Mouse (Mus musculus): Measurements from ENCODE around the gene Zfp74.
"Not testable (repeated sequence)": the region's sequence is repeated elsewhere in the genome, so short reads cannot be mapped to it uniquely, and the experiment has no call there.

Gene Zfp74

DNA sequence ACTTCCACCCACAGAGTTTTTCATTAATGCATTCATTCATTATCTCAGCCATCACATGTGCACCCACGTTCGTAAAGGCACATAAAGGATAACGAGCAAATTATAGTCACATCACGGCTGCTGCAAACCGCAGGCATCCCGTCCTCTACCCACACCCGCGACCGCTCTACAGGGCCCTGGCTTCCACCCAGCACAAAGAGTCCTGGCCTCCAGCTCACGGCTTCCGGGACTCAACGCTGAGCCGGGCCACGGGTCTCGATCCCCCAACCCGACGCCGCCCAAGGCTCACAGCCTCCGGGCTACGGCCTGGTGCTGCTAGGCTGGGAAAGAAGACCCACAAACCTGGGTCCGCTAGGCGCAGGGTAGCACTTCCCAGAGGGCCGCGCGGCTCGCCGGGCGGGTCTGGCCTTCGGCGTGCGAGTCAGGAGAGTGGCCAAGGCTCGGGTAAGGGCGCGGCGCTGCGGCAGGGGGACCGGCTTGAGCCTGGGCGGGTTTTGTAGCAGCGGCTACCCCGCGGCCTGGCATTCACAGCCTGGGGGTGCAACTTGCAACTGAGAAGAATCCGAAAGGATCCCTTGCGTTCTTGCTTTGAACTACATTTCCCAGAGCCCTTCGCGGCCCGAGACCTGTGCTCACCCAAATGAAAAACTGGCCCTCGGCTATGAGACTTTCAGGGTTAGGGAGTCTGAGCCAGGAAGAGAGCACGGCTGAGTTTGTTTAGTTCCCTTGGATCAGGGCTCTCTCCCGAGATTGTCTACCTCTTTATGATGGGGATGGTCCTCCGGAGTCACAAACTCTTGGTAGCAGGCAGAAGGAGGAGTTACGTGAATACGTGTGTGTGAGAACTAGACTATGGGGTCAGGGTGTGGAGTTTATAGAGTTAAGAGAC lies at the start of gene Zfp74:
Zfp74 (minus strand) TSS at position 577 of the 889 bp plus-strand sequence.
- DNase-seq = peak; percentile 77

GRCm38 (mm10) chr7:30000601-30001000 lies 46.7 kb upstream of the Zfp74 start:
- DNase-seq = no peak

DNA sequence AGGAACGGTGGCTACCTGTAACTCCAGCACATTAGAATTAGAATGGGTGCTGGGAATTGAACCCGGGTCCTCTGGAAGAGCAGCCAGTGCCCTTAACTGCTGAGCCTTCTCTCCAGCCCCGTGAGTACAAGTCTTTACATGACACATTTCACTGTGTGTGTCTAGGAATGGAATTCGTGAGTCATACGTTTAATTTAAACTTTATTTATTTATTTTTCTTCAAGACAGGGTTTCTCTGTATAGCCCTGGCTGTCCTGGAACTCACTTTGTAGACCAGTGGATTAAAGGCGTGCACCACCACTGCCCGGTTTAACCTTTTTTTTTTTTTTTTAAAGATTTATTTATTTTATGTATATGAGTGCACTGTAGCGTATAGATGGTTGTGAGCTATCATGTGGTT lies 41.2 kb upstream of the Zfp74 start:
- DNase-seq = no peak

DNA sequence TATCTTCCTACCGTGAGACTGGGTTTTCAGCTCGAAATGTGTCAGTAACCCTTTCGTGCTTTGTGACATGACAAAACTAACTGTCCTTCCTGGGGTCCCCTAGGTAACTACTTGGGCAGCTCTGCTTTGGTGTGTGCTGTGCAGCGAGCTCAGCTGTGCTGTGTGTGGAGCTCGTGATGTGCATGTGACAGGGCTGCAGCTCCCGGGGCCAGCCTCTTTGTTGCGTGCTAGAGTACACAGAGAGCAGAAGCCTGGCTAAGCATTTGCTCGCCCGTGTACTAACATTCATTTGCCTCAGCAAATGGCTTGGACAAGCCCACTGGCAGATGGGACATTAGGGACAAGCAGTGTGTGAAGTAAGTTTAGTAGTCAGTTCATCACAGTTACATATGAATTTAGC lies 39.5 kb upstream of the Zfp74 start:
- no peak for DNase-seq

- DNase-seq = no peak
Observed at GRCm38 (mm10) chr7:29992698-29993097, 38.8 kb upstream of the Zfp74 start.

- no peak for DNase-seq
Observed at GRCm38 (mm10) chr7:29989031-29989430, 35.1 kb upstream of the Zfp74 start.

GRCm38 (mm10) chr7:29987551-29987950 lies 33.7 kb upstream of the Zfp74 start:
- DNase-seq = no peak

DNA sequence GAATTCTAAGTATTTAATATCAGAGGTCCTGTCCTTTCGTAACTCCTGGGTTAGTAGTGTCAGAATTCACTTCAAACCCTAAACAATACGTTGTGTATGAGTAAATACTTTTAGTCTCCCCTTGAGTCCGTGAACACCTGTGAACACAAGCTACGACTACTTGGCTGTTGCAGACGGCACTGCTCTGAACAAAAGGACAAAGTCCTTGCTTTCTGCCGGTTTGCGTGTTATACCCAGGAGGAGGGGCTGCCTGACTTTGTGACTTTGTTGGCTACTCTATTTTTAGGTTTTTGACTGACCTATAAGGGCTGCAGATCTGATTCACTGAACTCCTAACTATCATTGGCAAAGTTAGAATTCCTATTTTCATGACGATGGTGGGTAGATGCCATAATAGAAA lies 32.2 kb upstream of the Zfp74 start:
- no peak for DNase-seq

- DNase-seq = peak; percentile 92
Observed at GRCm38 (mm10) chr7:29983690-29984380, 29.9 kb upstream of the Zfp74 start, which contains the start of gene Zfp568. Zfp568 (plus strand) TSS chr7:29983955.

DNA sequence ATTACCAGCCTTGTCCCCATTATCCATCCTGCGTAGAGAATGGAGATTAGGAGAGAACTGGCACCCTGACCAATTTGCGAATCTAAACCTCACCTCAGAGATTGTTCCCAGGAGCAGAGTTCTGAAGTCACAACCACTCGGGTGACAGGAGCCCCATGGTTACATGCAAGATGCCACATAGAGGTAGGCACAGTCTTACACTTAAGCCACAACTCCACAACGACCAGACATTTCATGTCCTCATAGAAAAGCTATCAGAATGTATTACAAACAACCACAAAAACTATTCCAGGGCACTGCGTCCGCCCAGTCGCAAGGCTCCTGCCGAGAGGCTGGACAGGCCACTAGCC lies 29.4 kb upstream of the Zfp74 start:
- DNase-seq = no peak

DNA sequence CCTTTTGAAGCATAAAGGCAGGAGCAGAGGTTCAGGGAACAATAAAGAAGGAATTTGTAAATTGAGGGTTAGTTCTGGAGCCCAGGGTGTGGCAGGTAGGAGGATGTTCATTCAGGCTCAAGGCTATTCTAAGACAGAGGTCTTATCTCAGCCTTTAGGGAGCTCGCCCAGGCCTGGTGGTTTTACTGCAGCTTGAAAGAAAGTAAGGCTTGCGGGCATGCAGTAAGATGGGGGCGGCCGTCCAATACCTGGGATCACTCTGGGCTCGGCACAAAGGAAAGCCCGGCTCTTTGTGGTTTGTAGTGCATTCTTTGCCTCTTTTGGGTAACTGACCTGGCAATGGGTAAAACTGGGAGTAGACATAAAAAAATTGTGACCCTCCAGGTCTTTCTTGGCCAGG lies 29.0 kb upstream of the Zfp74 start:
- DNase-seq = no peak

GRCm38 (mm10) chr7:29982341-29982740 lies 28.5 kb upstream of the Zfp74 start:
- DNase-seq = no peak

DNA sequence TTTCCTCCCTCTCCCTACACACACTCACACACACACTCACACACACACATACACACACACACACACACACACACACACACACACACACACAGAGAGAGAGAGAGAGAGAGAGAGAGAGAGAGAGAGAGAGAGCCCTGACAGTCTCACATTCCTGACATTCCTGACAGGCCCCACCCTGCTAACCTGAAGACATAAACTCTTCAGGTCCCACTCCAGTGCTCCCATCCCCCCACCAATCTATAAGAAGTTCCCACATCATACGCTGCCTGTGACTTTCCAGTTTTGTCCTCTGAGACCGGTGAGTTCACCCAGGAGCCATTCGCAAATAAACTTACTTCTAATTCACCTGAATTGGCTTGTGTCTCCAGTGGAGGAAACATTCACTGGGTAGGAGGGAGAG lies 28.0 kb upstream of the Zfp74 start:
- no peak for DNase-seq

GRCm38 (mm10) chr7:29981455-29981854 lies 27.6 kb upstream of the Zfp74 start:
- DNase-seq = no peak

DNA sequence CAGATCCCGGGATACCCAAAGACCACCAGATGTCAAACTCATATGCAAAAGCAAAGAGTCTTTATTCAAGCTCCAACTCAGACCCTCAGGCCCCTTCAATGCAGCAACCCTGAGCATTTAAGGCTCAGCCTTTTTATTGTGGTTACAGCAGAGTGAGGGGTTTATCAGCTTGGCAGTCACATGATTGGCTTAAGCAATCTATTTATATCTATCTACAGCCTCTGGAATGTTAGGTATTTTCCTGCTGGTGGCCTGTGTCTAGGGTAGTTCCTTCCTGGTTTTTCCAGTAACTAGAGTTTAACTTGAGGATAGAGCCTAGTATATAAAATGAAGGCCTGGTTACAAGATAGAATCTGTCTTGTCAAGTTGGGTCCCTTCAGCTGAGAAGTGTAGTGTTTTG lies 26.9 kb upstream of the Zfp74 start:
- DNase-seq = no peak

- DNase-seq = no peak
Observed at GRCm38 (mm10) chr7:29970686-29971085, 16.8 kb upstream of the Zfp74 start.

DNA sequence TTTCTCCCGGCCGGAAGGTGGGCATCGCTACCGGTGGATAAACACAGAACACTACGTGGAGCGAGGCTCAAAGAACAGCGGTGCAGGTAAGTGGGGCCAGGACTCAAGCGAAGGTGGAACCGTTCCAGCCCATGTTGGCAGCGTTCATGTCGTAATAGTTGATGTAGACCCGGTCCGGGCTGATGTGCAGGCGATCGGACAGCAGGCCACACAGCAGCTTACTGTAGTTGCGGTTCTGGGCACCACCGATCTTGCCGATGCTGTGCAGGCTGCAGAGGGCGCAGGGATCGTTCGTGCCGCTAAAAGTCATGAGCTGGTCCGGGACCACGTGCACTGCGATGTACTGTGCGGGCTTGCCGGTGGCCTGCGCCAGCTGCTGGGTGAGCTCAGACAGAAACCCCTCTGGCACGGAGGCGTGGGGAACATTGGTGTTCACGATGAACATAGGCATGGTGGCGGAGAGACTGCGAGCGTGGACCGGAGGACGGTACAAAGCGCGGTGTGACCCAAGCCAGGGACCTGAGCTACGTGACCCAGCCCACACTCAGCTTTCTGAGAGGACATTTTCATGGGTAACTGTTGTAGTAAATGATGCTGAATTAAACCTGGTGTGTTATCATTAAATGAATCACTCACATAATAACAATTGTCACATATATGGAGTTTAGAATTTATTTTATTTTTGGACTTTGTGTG lies 11.4 kb upstream of the Zfp74 start:
- DNase-seq = not testable (repeated sequence)

DNA sequence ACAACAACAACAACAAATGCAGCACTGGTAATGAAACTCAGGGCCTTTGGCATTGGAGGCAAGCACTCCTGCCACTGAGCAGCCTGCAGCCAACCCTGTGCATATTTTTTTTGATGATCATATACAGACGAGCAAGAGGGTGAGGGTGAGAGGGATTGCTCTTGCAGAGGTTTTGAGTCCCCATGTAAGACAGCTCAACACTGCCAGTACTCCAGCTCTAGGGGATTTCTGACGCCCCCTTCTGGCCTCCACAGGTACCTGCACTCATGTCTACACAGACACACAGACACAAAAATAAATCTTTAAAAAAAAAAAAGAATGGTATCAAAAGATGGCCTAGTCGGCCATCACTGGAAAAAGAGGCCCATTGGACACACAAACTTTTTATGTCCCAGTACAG lies 5.1 kb upstream of the Zfp74 start:
- no peak for DNase-seq

GRCm38 (mm10) chr7:29958125-29958724 lies 4.3 kb upstream of the Zfp74 start:
- DNase-seq = no peak

- DNase-seq = peak; percentile 34
Observed at GRCm38 (mm10) chr7:29956257-29956656, 2.4 kb upstream of the Zfp74 start.

DNA sequence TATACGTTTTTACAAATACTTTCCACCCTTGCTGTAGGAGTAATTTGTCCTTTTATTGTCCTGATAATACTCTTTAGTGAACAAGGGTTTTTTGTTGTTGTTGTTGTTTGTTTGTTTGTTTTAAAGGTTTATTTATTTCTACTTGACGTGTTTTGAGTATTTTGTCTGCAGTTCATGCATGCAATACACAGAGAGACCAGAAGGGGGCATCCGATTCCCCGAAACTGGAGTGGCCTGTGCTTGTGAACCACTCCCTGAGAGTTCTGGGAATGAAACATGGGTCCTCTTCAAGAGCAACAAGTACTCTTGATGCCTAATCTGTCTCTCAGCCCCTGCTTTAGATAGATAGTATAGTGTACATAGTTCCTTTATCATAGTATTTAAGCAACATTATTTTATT lies 842 bp upstream of the Zfp74 start:
- no peak for DNase-seq

- DNase-seq = no peak
Observed at GRCm38 (mm10) chr7:29953086-29953485, 803 bp downstream of the Zfp74 start.

GRCm38 (mm10) chr7:29944201-29944600 lies 9.7 kb downstream of the Zfp74 start:
- peak; percentile 59 for DNase-seq

Measured in layer of hippocampus, adult 9-11 months (tissue).